Mouse (Mus musculus) forebrain, embryonic 10.5 days (tissue): ENCODE measurements around the gene Cdt1. TPM values are rescaled to one million over a fixed set of nuclear protein-coding genes. Genes with fewer than 3 reads are reported as not detected.

ENCODE experiments used
- DNase-seq: peaks from one replicate; pipeline ENCODE4 v3.0.0-alpha.2; 2017; ENCODE audit warnings: low spot score; ENCODE audit errors: extremely low spot score
- H3K27ac ChIP-seq: fragments of 300-500 bp; sonication (generic); 2 replicates; pipeline ENCODE4 v1.5.1; 2016; ENCODE audit warnings: mild to moderate bottlenecking
- H3K27me3 ChIP-seq: fragments of 300-500 bp; sonication (generic); 2 replicates; pipeline ENCODE4 v1.6.1; 2016; ENCODE audit warnings: mild to moderate bottlenecking; ENCODE audit not compliant: poor library complexity, severe bottlenecking
- H3K36me3 ChIP-seq: fragments of 300-500 bp; sonication (generic); replicated peaks from 2 replicates; pipeline ENCODE4 v1.6.1; 2016; ENCODE audit warnings: mild to moderate bottlenecking, moderate library complexity
- H3K4me1 ChIP-seq: fragments of 300-500 bp; sonication (generic); 2 replicates; pipeline ENCODE4 v1.6.1; 2016
- H3K4me3 ChIP-seq: fragments of 300-500 bp; sonication (generic); 2 replicates; pipeline ENCODE4 v1.5.1; 2016; ENCODE audit warnings: mild to moderate bottlenecking, moderate library complexity
- H3K9me3 ChIP-seq: fragments of 300-500 bp; sonication (generic); 2 replicates; pipeline ENCODE4 v1.6.1; 2016; ENCODE audit warnings: mild to moderate bottlenecking, moderate library complexity
- WGBS: fragments of 180-500 bp; shearing (Covaris S2); methylation state at CpG from one replicate; pipeline ENCODE4 v1.1.7; 2016; 5-methylcytosine and 5-hydroxymethylcytosine counted together
- polyA plus RNA-seq: library from polyadenylated mRNA; unstranded; fragments of >200 nt; fragmentation: Nextera tagmentation; extraction: Ambion mirVana; gene quantifications from 2 replicates; pipeline ENCODE4 v1.2.1, GENCODE M21; 2016

The Cdt1 gene
- polyA plus RNA-seq, 1 experiment from 2014 or later = 73.2 TPM

DNA sequence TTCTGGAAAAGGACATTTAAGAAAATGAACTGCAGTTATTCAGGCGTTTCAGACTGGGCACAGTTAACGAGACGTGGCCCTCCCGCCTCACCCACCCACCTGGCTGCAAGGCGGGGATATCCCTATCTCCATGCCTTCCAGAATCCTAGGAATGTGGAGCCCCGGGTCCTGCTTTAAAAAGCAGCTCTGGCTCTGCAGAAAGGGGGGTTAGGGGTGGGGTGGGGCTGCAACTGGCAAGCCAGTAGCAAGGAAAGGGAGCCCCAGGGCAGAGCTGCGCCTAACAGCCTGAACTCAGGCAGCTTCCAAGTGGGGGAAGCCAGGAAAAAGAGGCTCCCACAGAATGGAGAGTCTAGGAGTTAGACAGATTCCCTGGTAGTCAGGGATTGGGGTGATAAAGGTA is 11.4 kb downstream of the Cdt1 start:
- Histone ChIP-seq H3K9me3 (no peaks in the 10 kb centered on the region), H3K4me1 (peaks cover 61% of the 10 kb centered on the region), H3K27ac (peak overlapping the region; percentile 67), H3K27me3 (no peaks in the 10 kb centered on the region), H3K36me3 (peaks cover 12% of the 10 kb centered on the region), H3K4me3 (no peak overlapping the region)
- no peak for DNase-seq
- WGBS = 14% methylated on average over 7 of the region's 7 CpGs

DNA sequence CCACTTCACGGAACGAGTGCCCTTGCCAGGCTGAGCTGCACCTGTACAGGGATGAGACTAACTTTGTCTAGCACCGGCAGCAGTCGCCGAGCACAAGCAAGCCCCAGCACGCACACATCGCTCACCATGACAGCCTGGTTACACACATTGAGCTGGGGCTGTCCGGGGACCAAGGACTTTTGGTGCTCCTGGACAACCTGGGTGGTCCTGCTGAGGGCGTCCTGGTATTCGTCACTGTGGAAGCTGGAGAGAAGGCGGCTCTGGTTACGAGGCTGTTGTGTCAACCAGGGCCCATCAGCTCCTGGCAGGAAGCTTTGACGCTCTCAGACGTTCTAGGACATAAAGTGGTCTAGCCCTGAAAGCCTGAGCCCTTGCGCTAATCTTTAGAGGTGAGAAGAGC is 13.1 kb downstream of the Cdt1 start:
- no peaks in the 10 kb centered on the region for H3K27me3 ChIP-seq
- H3K4me1 ChIP-seq = peaks cover 56% of the 10 kb centered on the region
- no peaks in the 10 kb centered on the region for H3K9me3 ChIP-seq
- WGBS = 80% methylated on average over 15 of the region's 15 CpGs
- no peak for DNase-seq
- H3K27ac ChIP-seq = no peak overlapping the region
- no peaks in the 10 kb centered on the region for H3K36me3 ChIP-seq
- no peak overlapping the region for H3K4me3 ChIP-seq

DNA sequence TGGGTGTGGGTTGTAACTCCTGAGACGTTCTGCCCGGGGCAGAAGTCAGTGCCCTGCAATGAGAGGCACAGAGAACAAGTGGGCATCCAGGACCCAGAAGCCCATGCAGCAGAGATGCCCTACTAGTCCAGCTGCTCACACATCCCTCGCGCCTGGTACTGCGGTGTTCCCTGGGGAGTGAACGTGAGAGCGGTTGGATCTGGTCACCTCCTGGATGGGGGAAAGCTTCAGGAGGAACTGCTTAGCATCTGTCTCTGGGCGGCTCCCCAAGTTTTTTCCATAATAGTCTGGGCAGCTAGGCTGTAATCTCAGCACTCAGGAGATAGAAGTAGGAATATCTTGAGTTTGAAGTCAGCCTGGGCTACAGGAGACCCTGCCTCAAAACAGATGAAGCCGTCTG is 17.2 kb downstream of the Cdt1 start:
- no peaks in the 10 kb centered on the region for H3K9me3 ChIP-seq
- H3K4me1 ChIP-seq = peaks cover 35% of the 10 kb centered on the region
- H3K27ac ChIP-seq = no peak overlapping the region
- no peaks in the 10 kb centered on the region for H3K36me3 ChIP-seq
- H3K4me3 ChIP-seq = no peak overlapping the region
- no peaks in the 10 kb centered on the region for H3K27me3 ChIP-seq
- WGBS = 89% methylated on average over 9 of the region's 9 CpGs
- DNase-seq = no peak

DNA sequence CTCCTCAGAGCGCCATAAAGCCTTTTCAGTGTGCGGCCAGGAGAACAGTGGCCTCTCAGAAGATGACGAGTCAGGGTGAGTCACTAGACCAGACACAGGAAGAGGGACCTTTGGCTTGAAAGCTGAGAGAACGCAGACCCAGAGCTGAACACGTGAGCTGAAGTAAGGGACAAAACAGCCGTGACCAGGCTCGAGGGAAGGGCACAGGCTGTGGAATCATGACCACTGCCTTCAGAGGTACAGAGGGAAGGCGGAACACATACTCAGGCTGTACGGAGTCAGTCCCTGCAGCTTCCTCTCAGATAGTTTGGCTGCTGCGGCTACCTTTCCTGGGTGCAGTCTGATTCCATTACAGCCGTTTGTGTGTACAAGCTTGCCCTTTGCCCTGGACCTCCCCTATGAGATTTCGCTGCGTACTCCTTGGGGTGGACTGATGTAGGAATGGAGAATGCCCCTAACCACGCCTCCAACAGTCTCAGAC is 17.6 kb downstream of the Cdt1 start:
- DNase-seq = no peak
- 73% methylated on average over 14 of the region's 14 CpGs for WGBS
- Histone ChIP-seq H3K27me3 (no peaks in the 10 kb centered on the region), H3K36me3 (no peaks in the 10 kb centered on the region), H3K27ac (peak overlapping the region; percentile 36), H3K9me3 (no peaks in the 10 kb centered on the region), H3K4me1 (peaks cover 34% of the 10 kb centered on the region), H3K4me3 (no peak overlapping the region)

DNA sequence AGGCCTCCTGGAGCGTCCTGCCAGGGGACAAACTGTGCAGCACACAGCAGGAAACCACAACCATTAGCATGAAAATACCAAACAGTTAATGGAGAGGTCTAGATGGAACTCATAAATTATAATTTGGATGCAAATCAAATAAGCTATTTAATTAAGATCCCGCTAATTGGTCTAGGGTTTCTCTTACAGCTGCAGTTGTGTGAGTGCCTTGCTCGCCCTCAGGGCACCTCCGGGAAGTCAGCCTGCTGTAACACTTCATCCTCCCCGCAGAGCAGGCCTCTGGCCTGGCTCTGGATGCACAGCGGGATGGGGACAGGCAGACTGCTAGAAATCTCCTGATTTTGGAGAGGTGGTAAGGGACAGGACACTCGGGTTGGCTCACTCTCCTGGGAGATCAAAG is 18.4 kb downstream of the Cdt1 start:
- DNase-seq = no peak
- no peaks in the 10 kb centered on the region for H3K27me3 ChIP-seq
- peaks cover 27% of the 10 kb centered on the region for H3K4me1 ChIP-seq
- no peak overlapping the region for H3K27ac ChIP-seq
- H3K36me3 ChIP-seq = no peaks in the 10 kb centered on the region
- no peak overlapping the region for H3K4me3 ChIP-seq
- WGBS = 58% methylated on average over 7 of the region's 7 CpGs
- no peaks in the 10 kb centered on the region for H3K9me3 ChIP-seq

DNA sequence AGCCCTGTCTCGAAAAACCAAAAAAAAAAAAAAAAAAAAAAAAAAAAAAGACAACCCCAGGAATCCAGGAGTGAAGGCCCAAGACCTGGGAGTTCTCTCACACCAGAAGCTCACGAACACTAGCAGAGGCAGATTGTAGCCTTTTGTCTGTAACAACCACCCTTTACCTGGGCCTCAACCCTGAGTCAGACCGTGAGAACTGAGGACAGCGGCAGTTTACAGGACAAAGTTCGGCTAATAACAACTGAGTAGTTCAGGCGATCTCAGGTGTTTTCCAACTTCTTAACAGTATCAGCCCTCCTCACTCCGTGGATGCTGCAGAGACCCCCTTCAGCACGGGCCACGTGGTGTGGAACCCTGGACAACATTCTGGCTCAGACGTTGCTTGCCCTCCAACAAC is 18.9 kb downstream of the Cdt1 start:
- Histone ChIP-seq H3K27me3 (no peaks in the 10 kb centered on the region), H3K36me3 (no peaks in the 10 kb centered on the region), H3K4me1 (peaks cover 25% of the 10 kb centered on the region), H3K9me3 (no peaks in the 10 kb centered on the region), H3K27ac (no peak overlapping the region), H3K4me3 (no peak overlapping the region)
- no peak for DNase-seq
- 86% methylated on average over 10 of the region's 10 CpGs for WGBS

DNA sequence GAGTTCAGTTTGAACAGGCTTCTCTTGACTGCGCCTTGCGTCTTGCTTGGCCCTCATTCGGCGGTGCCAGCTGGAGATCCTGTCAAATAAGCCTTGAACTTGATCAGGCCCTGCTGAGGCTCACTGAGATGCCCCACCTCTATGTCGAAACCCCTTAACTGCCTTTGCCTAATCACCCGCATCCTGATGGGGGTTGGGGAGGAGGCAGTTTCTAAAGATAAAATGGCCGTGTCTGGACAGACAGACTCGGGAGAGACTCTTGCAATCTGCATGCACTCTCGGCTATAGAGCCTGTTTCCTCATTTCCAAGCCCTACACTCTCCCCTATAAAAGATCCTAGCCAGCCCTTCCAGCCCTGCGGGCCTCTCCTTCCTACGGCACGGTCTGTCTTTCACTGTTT is 25.4 kb downstream of the Cdt1 start:
- no peak for DNase-seq
- peaks cover 23% of the 10 kb centered on the region; the same call in 1 of the 2 replicates for H3K4me1 ChIP-seq
- H3K36me3 ChIP-seq = no peaks in the 10 kb centered on the region; the same call in 1 of the 2 replicates
- 83% methylated on average over 12 of the region's 12 CpGs for WGBS
- H3K9me3 ChIP-seq = no peaks in the 10 kb centered on the region
- no peak overlapping the region for H3K4me3 ChIP-seq
- H3K27me3 ChIP-seq = no peaks in the 10 kb centered on the region
- H3K27ac ChIP-seq = no peak overlapping the region

DNA sequence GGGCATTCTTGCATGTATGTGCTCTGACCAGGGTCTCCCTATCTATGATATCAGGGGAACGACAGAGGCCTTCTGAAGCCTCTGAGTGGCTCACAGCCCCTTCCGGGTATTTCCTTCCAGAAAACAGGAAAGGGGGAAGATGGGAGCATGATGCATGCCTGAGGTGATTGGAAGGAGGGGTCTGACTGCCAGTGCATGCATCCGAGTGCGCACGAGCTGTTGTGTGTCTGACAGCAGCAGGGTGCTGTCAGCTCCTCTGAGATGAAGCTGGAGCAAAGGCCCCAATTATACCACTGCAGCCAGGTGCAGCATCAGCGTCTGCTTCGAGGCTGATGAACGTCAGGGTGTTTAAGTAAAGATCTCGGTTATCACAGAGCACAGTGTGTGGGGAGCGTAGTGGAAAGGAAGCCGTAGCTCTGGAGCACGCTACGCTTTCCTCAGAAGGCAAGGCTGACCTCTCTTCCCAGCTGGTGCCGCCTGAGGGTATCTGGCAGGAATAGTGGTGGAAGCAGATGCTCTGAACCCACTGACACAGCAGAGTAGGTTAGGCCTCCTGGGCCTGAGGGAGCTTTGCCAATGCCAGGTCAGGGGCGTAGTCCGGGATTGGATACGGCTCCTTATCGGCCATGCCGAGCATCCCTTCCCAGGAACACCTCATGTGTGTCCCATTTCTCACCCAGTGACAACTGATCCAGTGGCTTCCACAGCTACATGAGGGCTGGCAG is 26.1 kb downstream of the Cdt1 start:
- Histone ChIP-seq H3K27ac (no peak overlapping the region), H3K4me3 (no peak overlapping the region), H3K36me3 (no peaks in the 10 kb centered on the region; the same call in 1 of the 2 replicates), H3K4me1 (peaks cover 23% of the 10 kb centered on the region; the same call in 1 of the 2 replicates), H3K27me3 (no peaks in the 10 kb centered on the region), H3K9me3 (no peaks in the 10 kb centered on the region)
- WGBS = 84% methylated on average over 19 of the region's 19 CpGs
- DNase-seq = no peak

DNA sequence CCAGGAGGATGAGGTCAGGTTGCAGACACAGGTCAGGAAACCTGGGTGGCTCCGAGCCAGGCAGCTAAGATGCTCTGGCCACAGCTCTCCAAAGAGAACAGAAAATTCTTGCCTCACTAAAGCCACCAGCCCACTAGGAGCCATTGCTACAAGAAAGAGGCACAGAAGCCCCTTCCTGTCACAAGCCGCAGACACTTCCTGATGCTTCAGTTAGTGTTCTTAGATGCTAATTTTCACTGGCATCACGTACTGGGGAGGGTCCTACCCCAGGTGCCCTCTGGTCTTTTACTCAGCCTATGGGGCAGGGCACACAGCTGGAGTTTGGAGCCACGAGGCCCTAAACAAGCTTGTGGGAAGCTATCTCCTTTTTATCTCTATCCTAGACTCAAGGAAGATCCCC is 28.2 kb downstream of the Cdt1 start:
- DNase-seq = no peak
- H3K9me3 ChIP-seq = no peaks in the 10 kb centered on the region
- no peak overlapping the region for H3K4me3 ChIP-seq
- 52% methylated on average over 4 of the region's 4 CpGs for WGBS
- no peaks in the 10 kb centered on the region; the same call in 1 of the 2 replicates for H3K36me3 ChIP-seq
- H3K4me1 ChIP-seq = peaks cover 23% of the 10 kb centered on the region; the same call in 1 of the 2 replicates
- no peak overlapping the region for H3K27ac ChIP-seq
- H3K27me3 ChIP-seq = no peaks in the 10 kb centered on the region

DNA sequence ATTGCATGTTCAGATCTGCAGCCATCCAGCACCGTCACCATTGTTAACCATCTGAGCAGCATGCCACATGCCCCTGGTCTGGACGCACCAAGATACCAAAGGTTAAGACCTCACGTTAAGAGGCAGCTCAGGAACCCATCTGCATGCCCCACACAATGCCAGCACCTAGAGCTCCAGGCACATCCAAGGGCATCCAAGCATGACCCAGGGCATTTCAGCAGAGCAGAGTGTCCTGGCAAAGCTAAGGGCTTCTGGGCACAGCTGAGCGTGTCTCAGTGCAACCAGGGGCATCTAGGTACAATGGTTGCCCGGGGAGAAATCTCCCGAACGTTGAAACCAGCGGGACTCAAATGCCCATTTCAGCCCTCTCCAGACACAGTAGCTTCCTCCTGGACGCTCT is 32.9 kb downstream of the Cdt1 start:
- Histone ChIP-seq H3K27ac (no peak overlapping the region), H3K4me1 (0 out of 2 replicates have a peak, but pooled peaks cover 2% of the 10 kb centered on the region), H3K27me3 (no peaks in the 10 kb centered on the region), H3K36me3 (no peaks in the 10 kb centered on the region; the same call in 1 of the 2 replicates), H3K4me3 (no peak overlapping the region), H3K9me3 (no peaks in the 10 kb centered on the region)
- no peak for DNase-seq
- 92% methylated on average over 9 of the region's 9 CpGs for WGBS

DNA sequence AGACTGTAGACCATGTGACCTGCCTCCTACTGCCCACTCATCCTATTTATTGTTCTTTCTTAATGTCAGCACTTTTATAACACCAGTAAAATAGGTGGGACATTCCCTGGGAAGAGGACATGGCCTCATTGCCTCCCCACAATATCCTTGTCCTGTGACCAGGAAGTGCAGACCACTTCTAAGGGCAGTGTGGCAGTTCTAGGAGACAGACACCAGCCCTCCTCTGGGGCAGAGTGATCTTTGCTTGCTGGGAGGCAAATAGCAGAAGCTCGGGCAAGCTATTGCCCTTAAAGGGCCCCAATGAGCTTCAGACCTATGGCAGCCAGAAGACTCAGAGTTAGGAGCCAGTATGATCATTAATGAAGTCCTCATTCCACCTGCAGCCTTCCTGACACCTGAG is 36.8 kb downstream of the Cdt1 start:
- Histone ChIP-seq H3K4me3 (no peak overlapping the region), H3K4me1 (no peaks in the 10 kb centered on the region), H3K36me3 (no peaks in the 10 kb centered on the region), H3K27ac (no peak overlapping the region), H3K27me3 (no peaks in the 10 kb centered on the region), H3K9me3 (no peaks in the 10 kb centered on the region)
- WGBS = 75% methylated on average over 1 of the region's 1 CpGs
- no peak for DNase-seq

DNA sequence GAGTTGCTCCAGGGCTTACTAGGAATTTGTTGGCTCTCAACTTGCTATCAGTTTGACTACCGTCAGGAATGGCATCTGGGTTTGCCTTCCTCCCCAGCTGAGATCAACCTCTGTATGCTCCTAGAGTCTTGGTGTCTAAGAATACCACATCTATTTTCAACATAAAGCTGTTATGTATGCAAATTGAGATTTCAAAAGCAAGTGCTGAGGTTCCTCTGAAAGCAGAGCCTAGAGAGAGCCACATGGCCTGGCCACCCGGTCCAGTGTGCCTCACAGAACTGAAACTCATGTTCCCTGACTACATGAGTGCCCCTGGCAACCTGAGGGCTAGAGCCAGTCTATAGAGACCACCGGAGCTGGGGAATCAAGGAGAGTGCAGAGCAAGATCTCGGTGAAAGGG is 37.6 kb downstream of the Cdt1 start:
- Histone ChIP-seq H3K9me3 (no peaks in the 10 kb centered on the region), H3K36me3 (no peaks in the 10 kb centered on the region), H3K27me3 (no peaks in the 10 kb centered on the region), H3K4me1 (peaks cover 6% of the 10 kb centered on the region), H3K4me3 (no peak overlapping the region), H3K27ac (no peak overlapping the region)
- DNase-seq = no peak
- 84% methylated on average over 4 of the region's 4 CpGs for WGBS

DNA sequence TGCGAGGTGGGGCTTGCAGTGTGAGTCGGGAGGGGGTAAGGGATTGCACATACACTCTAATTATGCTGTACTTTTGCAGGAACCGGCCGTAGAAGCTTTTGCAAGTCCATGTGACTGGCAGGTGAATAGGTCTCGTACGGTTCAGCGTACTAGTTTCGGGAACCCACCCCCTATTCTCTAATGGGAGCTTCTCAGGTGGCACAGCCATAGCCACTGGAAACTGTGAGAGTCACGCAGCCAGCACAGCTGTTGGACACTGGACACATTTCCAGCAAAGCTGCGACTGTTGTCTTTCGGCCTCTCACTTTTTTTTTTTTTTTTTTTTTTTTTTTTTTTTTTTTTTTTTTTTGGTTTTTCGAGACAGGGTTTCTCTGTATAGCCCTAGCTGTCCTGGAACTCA is 39.0 kb downstream of the Cdt1 start:
- Histone ChIP-seq H3K27ac (no peak overlapping the region), H3K4me3 (no peak overlapping the region), H3K9me3 (no peaks in the 10 kb centered on the region), H3K4me1 (peaks cover 15% of the 10 kb centered on the region), H3K27me3 (no peaks in the 10 kb centered on the region), H3K36me3 (no peaks in the 10 kb centered on the region)
- DNase-seq = no peak
- WGBS = 86% methylated on average over 11 of the region's 12 CpGs
